Mouse (Mus musculus): ENCODE results near the gene Maml2.

The Maml2 gene

DNA sequence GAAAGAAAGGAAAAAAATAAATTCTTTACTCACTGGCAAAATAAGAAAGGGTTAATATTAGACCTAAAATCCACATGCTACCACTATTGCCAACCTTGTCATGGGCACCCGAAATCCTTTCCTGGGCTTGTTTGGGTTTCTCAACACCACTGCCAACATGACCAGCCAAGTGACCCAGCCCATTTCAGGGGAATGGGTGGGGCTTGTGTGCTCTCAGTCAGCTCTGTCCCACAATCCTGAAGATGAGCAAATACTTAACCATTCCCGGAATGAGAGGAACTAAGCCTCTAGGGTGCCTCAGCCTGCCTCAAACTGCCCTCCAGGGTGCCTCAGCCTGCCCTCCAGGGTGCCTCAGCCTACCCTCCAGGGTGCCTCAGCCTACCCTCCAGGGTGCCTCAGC is 371.0 kb downstream of the Maml2 start:
- DNase-seq (ENCODE audit: low read depth, low spot score): no peak

DNA sequence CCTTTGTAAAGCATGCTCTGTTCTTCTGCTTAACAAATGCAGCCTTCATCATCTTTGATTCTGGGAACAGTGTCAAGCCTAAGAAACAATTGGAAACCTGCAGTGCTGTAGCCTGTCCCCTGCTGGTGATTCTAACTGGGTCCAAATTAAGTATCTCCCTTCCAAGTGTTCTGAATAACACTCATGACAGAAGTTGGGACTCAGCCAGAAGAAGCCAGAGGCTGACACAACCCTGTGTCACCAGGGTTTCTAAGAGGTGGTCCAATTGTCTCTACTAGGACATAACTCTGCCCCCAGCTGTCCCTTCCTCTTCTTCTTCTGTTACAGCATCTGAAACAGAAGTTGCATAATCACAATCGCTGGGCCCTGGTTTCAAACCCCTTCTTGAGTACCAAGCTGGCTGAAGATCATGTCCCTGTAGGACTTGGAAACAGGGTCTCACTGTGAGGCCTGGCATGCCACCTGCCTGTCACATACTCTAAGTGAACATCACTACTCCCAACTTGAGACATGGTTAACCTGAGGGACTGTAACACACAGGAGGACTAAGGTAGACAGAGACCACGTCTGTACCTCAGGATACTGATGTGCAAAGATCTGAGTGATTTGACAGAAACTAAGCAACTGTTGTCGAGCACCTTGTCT is 373.5 kb downstream of the Maml2 start:
- DNase-seq (ENCODE audit: low read depth, low spot score): no peak

DNA sequence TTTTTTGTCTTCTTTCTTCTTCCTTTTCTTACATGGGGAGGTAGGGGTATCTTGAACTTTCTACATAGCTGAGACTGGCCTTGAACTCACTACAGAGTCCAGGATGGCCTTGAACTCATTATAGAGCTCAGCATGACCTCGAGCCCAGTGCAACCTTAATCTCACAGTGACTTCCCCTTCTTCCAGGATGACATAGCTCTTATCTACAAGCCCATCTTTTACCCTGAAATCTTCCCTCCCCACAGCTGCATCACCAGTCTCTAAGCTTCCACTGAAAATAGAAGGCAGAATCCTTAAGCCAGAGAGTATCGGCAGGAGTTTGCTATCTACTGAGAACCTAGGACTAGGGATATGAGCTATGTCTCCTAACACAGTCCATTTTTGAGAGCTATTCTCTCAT is 375.5 kb downstream of the Maml2 start:
- DNase-seq (ENCODE audit: low read depth, low spot score): no peak

DNA sequence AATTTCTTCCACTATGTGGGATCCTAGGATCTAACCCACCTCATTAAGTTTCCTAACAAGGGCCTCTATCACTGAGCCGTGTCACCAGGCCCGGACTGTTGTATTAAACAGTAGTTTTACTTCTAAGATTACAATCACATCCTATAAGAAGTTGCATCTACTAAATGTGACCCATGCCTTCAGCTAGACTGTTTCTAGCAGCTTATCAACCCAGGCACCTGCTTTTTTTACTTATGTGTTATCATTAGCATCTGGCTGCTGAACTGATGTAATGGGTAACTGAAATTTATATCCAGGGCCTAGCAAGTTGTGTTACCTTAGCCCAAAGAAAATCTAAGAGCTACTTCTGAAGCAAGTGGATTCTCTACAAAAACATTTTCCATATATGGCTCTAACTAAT is 380.3 kb downstream of the Maml2 start:
- no peak for DNase-seq (ENCODE audit: low read depth, low spot score)

DNA sequence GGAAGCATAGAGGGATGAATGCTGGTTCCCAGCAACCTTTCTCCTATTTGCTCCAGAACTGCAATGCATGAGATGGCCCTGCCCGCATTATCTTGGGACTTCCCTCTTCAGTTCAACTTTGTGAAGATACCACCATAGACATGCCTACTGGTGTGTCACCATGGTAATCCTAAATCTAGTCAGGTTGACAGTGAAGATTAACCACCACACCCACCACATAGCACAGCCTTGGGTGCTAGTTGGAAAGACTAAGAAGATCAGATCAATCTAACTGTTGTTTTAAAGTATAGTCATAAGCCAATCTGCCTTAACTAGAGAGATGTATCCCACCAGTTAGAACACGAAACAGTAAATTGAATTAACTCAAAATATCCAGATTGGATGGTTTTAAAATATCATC is 381.9 kb downstream of the Maml2 start:
- DNase-seq (ENCODE audit: low read depth, low spot score): no peak

DNA sequence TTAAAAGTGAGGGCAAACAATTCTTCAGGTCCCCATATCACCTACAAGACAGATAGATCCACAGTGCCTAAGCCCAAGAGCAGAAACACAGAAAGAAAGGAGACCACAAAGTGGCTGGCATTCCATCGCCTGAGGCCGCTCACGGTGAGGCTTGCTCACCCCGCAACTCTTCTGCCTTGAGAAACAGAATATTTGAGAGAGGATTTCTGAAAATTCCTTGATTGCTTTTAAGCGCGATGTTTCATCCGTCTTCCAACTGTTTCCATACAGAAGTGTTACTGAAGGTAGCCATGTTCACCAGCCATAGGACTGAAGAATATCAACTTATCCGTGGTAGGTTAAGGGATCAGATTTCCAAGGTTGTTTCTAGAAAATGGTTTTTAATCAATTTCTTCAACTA is 383.4 kb downstream of the Maml2 start:
- DNase-seq (ENCODE audit: low read depth, low spot score): no peak

DNA sequence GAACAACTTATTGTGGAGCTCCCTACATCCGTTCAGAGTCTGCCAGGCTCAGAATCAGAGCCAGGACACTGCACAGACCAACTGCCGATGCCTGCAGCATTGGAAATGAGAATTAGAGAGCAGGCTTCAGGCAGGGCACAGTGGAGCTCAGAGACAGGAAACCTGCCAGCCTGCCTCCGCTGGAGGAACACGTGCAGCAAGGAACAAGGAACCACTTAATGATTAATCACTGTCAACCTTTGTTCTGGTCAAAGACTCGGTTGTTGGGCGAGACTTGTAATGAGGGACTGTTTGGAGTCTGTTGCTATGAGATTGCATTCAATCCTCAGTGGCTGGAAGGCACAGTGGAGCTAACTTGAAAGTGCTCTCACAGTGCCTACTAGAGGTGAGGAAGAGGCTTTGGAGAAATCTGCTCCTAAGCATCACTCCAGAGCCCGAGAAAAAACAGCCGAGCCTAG is 383.9 kb downstream of the Maml2 start:
- DNase-seq (ENCODE audit: low read depth, low spot score): peak; percentile 79

DNA sequence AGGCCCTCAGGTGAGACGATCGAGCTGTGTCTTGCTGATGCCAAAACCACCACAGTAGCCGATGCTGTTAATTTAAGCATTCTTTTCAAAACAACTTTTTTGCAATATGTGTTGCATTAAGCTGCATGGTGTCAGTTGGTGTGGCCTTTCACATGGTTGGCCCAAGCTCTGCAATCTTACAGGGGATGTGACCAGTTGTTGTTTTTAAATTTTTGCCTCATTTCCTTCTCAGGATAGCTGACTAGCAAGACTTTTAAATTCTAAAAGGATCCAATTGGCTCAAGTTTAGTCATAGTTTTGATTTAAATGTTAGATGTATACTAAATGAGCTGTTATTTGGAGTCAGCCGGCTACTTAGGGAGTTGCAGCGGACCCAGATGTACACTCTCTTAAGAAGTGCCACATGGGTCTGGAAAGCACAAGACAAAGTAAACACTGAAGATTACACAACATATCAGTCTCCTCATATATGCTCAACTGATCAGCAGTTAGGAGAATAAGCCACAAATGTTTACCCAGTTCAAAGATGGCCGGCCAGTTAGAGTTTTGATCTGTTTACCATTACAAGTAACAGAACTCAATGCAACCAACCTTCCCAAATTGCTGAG is 386.7 kb downstream of the Maml2 start:
- no peak for DNase-seq (ENCODE audit: low read depth, low spot score)

DNA sequence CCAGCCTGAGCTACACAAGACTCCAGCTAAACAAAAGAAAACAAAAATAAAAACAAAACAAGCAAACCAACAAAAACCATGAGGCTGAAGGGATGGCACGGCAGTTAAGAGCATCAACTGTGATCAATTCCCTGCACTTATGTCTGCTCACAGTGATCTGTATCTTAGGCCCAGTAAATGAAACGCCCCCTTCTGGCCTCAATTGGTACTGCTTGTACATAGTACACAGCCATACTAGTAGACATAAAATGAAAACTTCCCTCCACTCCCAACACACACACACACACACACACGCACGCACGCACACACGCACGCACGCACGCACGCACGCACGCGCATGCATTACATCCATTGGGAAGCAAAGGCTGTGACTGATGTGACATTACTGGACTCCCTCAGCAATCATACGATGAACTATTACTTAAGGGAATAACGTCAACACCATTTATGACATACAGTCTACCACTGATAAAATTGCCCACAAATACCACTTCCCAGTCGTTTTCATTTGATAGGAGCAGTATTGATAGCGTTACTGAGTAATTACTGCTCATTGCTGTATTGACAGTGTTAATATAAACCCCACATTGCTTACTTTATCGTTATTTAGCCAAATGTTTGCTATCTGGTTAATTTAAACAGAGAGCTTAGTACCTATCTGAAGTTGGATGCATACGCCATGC is 389.4 kb downstream of the Maml2 start:
- peak; percentile 44 for DNase-seq (ENCODE audit: low read depth, low spot score)

DNA sequence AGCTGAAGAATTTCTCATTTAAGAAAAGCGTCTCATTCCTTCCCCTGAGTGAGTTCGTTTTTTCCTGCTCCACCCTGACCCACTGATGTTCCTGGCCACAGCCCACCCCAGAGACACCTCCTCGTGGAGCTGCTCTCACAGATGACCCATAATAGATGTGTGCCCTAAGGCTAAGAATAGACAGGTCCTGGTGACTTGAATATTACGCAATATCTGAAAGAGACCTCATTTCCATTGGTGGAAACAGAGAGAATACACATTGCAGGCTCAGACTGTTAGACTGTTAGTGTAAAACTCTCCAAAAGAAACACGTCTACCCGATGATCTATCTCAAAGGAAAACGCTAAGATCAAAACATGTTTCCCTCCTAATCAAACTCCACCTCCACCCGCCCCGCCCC is 391.2 kb downstream of the Maml2 start:
- DNase-seq (ENCODE audit: low read depth, low spot score): no peak

DNA sequence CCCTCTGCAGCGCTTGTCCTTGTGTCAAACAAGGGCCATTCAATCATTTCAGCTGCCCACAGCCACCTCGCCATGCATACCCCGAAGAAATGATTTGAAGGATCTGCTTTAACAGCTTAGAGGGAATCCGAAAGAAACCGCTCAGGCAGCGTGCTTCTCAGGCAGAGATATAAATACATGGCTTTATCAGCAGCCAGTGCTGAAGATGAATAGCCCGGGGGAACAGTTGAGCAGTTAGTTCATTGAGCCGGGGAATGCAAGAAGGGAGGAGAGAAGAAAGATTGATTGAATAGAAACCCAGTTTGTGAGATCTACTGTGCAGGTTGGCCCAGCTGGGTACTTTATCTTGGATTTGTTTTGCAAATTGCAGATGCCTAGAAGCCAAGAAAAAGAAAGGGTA is 392.6 kb downstream of the Maml2 start:
- peak; percentile 44 for DNase-seq (ENCODE audit: low read depth, low spot score)

DNA sequence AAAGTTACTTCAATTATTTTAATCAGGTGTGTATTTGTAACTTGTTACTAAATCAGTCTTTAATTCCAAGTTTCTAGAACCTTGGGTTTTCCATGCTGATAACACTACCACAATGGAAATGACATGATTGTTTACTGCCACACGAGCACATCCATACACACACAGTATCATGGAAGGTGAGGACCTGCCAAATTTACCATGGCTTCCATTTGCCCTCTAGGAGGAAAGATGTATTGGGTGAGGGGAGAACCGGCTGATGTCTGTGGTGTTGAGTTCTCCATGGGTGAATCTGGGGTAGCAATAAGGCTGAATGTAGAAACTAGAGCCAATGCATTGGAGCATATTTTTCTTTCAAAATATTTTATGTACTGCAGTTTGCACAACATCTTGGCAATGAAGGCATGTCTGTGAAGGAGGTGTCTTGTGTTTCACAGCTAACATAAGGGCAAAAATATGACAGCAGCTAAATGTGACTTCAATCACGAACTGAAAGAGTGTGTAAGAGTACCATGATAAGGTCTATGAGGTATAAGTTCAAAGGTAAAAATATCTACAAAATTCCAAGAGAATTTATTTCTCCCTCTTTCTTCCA is 396.0 kb downstream of the Maml2 start:
- DNase-seq (ENCODE audit: low read depth, low spot score): no peak

DNA sequence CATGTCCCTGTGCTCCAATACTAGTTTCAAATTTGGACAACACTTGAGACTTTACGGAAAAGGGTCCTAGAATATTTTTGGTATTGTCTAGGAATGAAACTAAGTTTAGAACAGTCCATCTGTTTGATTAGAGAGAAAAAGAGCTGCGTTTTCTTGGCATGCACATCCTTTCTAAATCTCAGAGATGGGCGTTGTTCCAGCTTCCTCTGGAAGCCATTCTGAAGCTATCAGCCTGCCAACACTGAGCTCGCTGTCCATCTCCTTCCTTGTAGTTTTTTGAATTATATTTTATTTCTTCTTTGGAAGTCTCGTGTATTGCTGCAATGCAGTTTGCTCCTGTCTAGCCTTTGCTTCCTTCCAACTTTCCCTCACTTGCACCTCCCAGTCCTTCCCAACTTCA is 396.5 kb downstream of the Maml2 start:
- DNase-seq (ENCODE audit: low read depth, low spot score): no peak

DNA sequence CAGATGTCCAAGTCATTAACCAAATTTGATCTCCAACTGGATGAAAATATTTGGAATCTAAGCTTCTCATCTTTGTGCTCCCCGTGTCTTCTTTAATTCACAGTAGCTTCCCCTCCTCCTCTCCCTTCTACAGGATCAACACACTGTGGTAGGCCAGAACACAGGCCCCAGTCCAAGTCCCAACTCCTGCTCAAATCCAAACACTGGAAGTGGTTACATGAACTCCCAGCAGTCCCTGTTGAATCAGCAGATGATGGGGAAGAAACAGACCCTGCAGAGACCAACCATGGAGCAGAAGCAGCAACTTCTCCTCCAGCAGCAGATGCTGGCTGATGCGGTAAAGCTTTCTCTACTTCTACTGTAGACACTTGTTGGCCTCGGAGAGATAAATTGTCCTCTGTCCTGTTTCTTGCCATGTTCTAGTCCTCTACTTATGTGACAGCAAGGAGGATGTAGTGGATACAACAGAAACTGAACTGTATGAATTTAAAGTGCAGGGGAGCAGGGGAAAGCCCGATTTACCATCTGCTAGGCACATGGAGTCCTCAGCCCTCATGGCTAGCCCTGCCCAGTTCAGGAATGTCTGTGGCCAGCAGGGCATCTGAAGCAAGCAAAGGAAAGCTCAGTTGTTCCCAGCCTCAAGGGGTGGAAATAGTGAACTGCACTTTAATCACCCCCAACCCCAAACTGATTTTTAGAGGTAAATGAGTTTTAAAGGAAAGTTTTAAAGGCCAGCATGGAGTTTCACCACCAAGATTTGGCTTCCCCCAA is 399.5 kb downstream of the Maml2 start:
- DNase-seq (ENCODE audit: low read depth, low spot score): peak; percentile 49

DNA sequence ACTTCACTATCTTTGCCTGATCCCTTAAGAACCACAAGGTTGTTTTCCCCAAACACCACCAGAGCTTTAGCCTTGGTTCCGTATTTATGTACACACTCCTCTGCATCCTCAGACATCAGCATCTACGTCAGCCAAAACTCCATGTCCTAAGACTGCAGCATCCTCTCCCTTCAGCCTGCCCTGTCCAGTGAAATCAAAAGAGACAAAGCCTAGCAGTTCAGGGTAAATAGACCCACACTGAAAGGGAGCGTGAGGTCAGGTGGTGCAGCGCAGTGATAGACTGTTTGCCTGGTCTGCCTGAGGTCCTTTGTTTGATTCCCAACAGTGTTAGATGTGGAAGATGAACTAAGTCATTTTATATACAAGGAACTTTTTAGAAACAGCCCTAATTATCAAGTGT is 400.1 kb downstream of the Maml2 start:
- no peak for DNase-seq (ENCODE audit: low read depth, low spot score)

DNA sequence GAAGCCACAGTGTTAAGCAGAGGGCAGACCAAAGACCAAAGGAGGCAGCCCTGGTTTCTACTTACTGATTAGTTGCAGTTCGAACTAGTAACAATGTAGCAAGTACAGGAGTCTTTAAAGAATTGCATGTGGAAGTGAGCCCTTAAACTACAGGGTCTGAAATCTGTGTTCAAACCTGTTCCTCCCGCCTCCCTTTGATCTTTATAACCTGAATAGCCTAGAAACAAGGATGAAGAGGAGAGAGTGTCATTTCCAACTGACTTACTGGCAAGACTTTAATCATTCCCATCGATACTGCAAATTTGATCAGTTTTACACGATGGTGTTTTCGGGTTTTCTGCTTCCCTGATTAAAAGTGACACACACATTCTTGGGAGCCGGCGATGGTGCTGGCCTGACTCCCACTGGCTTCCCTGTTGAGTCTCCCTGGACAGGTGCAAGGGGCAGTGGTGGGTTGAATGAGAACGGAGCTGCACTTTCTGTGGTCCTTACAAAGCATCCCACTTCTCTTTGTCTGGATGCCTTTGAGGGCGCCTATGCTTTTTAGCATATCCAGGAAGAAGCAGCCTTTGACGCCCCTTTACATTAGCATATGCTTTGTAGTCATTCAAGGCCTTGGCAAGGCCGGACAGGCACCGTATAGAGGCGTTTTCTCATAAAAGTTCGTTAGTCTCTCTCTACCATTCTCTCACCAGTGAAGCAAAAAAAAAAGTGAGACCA is 401.5 kb downstream of the Maml2 start:
- peak; percentile 61 for DNase-seq (ENCODE audit: low read depth, low spot score)

DNA sequence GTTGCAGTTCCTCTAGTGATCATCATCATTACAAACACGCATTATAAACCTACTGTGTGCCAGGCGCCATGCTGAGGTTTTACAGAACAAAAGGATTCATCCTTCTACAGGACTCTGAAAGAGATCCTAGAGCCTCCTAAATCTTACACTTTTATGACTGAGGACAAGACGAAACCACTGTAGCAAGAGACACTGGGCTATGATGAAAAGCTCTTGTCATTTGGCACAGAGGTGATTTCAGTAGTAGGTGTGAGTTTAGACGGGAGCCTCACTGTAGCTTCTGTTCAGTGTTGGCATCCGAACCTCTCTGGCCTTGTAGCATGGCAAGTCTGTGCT is 402.0 kb downstream of the Maml2 start:
- DNase-seq (ENCODE audit: low read depth, low spot score): no peak

DNA sequence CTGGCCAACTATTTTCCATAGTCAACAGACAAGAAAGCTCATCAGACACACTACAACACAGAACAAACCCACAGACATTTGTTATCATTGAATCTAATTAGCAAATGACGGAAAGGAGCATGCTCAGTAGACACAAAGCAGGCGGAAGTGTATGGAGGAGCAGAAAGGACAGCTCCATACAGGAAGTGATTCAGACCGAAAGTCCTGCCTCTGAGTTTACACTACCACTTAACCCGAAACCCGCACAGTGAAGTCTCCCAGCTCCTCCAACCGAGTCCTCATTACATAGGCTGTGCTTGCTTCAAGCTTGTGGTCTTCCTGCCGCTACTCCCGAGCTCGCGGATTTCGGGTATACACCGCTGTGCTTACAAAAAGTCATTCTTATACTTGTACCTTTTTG is 404.0 kb downstream of the Maml2 start:
- no peak for DNase-seq (ENCODE audit: low read depth, low spot score)

DNA sequence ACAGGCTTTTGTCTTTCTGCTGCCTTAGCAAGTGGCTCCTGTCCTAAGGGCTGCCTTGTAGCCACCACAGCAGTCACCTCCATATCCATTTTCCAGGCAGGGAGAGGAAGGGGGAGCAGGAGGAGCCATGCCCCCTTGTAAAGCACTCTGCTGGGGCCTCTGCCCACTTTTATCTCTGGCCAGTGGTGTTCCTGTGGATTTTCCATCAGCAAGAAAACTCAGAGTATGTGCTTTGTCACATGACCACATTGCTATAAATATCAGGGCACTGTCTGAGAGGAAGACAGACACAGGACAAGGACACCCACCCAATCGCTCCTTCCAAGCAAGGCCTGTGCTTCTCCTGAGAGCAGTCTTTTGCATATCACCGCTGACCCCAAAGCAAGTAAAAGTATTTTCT is 405.3 kb downstream of the Maml2 start:
- DNase-seq (ENCODE audit: low read depth, low spot score): no peak

DNA sequence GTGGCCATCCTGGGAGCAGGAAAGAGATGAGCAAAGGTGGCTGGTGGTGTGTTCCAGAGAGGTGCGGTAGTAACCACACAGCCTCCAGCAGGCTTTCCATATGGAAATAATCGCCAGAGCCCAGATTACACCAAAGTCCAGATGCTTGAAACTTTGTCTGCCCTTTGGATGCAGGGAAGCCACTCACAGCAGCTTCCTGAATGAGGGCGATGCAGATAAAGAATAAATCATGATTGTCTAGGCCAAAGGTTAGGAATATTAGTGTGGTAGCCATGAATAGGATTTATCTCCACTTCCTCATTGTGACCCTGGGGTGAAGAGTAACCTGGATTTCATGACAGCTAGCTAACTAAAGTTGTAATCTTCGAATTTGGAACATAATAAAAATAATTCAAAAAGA is 407.2 kb downstream of the Maml2 start:
- DNase-seq (ENCODE audit: low read depth, low spot score): no peak

DNA sequence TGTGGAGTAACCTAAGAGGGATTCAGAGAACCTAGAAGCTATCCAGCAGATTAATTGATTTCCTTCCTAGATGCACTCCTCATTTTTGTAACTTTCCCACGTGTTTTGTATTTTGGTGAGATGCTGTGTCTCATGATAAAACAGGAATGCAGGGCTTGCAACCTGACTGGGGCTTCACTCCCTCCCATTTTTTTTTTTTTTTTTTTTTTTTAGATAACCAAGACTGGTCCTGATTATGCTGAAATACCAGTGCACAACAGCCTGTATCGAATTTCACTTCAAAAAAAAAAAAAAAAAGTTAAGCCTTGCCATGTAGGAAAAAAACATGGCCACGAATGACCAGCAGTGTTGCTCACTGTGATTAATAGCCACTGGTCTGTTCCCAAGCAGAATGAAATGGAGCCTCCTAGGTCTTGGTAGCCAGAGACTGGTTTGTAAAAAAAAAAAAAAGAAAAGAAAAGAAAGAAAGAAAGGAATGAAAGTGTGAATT is 409.4 kb downstream of the Maml2 start:
- DNase-seq (ENCODE audit: low read depth, low spot score): no peak
